Mouse (Mus musculus) hindbrain, postnatal 0 days (tissue): ENCODE data around the gene Gm21637. TPM values are rescaled to one million over a fixed set of nuclear protein-coding genes. Genes with fewer than 3 reads are reported as not detected.
"Not testable (repeated sequence)": the region's sequence is repeated elsewhere in the genome, so short reads cannot be mapped to it uniquely, and the experiment has no call there.

ENCODE experiments used
- ATAC-seq: fragments of 200-750 bp; cut with Nextera tagmentation; 2 replicates; pipeline ENCODE4 v1.8.0; 2017; ENCODE audit warnings: mild to moderate bottlenecking, moderate TSS enrichment, moderate library complexity
- DNase-seq: peaks from one replicate; pipeline ENCODE4 v3.0.0-alpha.2; 2015; ENCODE audit warnings: low spot score
- H3K27ac ChIP-seq: fragments of 300-500 bp; sonication (generic); 2 replicates; pipeline ENCODE4 v1.5.1; 2014; ENCODE audit warnings: mild to moderate bottlenecking
- H3K27me3 ChIP-seq: fragments of 300-500 bp; sonication (generic); 2 replicates; pipeline ENCODE4 v1.6.1; 2014; ENCODE audit warnings: low read length, mixed read lengths; ENCODE audit not compliant: insufficient read depth
- H3K36me3 ChIP-seq: fragments of 300-500 bp; sonication (generic); 2 replicates; pipeline ENCODE4 v1.6.1; 2014; ENCODE audit warnings: low read length, mixed read lengths; ENCODE audit not compliant: insufficient read depth
- H3K4me1 ChIP-seq: fragments of 300-500 bp; sonication (generic); 2 replicates; pipeline ENCODE4 v1.6.1; 2014; ENCODE audit warnings: antibody characterized with exemption, low read length, mixed read lengths; ENCODE audit not compliant: insufficient read depth
- H3K4me2 ChIP-seq: fragments of 300-500 bp; sonication (generic); 2 replicates; pipeline ENCODE4 v1.6.1; 2014; ENCODE audit warnings: low read depth, mild to moderate bottlenecking, low read length, moderate library complexity, mixed read lengths
- H3K4me3 ChIP-seq: fragments of 300-500 bp; sonication (generic); 2 replicates; pipeline ENCODE4 v1.5.1; 2014; ENCODE audit warnings: low read length
- H3K9ac ChIP-seq: fragments of 300-500 bp; sonication (generic); replicated peaks from 2 replicates; pipeline ENCODE4 v1.6.1; 2014; ENCODE audit warnings: mild to moderate bottlenecking, low read length, moderate library complexity, mixed read lengths
- H3K9me3 ChIP-seq: fragments of 300-500 bp; sonication (generic); 2 replicates; pipeline ENCODE4 v1.6.1; 2016; ENCODE audit warnings: low read length, mixed read lengths
- WGBS: fragments of 180-500 bp; shearing (Covaris S2); extraction: QIAGEN DNeasy Blood & Tissue Kit; methylation state at CpG from one replicate; pipeline ENCODE4 v1.1.7; 2014; 5-methylcytosine and 5-hydroxymethylcytosine counted together
- polyA plus RNA-seq: library from polyadenylated mRNA; unstranded; fragments of >200 nt; fragmentation: Nextera tagmentation; extraction: Ambion mirVana; gene quantifications from 2 replicates; pipeline ENCODE4 v1.2.1, GENCODE M21; 2015
- total RNA-seq: library from RNA; depleted of rRNA; stranded (reverse); fragments of >200 nt; gene quantifications from 2 replicates; pipeline ENCODE4 v1.2.3, GENCODE M21; 2014; rRNA removed

Gm21637 gene
- total RNA-seq (not detected in 2 replicates), polyA plus RNA-seq (not detected in 2 replicates)

DNA sequence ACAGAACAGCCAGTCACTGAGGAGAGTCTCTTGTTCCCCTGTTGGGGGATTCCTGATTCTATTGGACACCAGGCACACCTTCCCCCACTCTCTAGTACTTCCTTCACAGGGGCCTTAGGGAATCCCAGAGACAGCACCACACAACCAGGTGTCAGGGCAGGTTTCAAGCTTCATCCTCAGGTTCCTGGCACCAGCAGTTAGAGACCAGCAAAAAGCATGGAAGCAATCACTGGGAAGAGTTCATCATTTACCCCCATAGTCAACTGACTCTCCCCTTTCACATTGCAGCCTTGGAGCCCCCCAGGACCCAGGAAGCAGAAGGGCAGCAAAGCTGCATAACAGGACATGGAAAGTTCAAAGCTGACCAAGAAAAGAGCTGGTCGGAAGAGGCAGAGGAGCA, at the start of gene Gm21637:
Gene Gm21637, plus strand, starts transcription at position 301 of the 400 bp plus-strand sequence.
- not testable (repeated sequence) for H3K4me2 ChIP-seq, ATAC-seq, H3K9me3 ChIP-seq, DNase-seq, H3K4me1 ChIP-seq, H3K27ac ChIP-seq, H3K27me3 ChIP-seq, H3K9ac ChIP-seq, H3K36me3 ChIP-seq, H3K4me3 ChIP-seq
- no CpG with 5 or more reads among the region's 1 CpGs for WGBS

Other genes starting within 250 kb of the Gm21637 start
- not detected in 2 replicates for gene Btbd35f25, start 244.9 kb upstream of the Gm21637 start, total RNA-seq
- gene Btbd35f25, start 244.9 kb upstream of the Gm21637 start, polyA plus RNA-seq, result not detected in 2 replicates
- not detected in 2 replicates for gene Btbd35f22, start 85.8 kb downstream of the Gm21637 start, total RNA-seq
- gene Btbd35f22, start 85.8 kb downstream of the Gm21637 start, polyA plus RNA-seq, result not detected in 2 replicates